Mouse (Mus musculus): ENCODE data around the gene Fam19a5.

GRCm38 (mm10) chr15:87597766-87598165 is 53.7 kb downstream of the Fam19a5 start:
- no peak for TF ChIP-seq POLR2A (IDR thresholded peaks at IDR 0.05; ENCODE audit: borderline replicate concordance, extremely low read depth, insufficient read depth, insufficient read length, poor library complexity, severe bottlenecking)
- no peak for TF ChIP-seq CTCF (IDR thresholded peaks at IDR 0.05; ENCODE audit: borderline replicate concordance, extremely low read depth, insufficient read depth, insufficient read length)
